Mouse (Mus musculus) MEL (cell line): ENCODE measurements around the gene Mgat4c. TPM values are rescaled to one million over a fixed set of nuclear protein-coding genes. Genes with fewer than 3 reads are reported as not detected.

Experiments used
- DNase-seq: peaks from one replicate; pipeline ENCODE4 v3.0.0; 2011; ENCODE audit warnings: low read depth, low spot score
- H3K27ac ChIP-seq: 2 replicates; pipeline ENCODE4 v1.5.1; 2012; ENCODE audit warnings: low read depth, mild to moderate bottlenecking, control low read depth, low read length, moderate library complexity; ENCODE audit not compliant: control insufficient read depth
- H3K27me3 ChIP-seq, 2 experiments: fragments of 150-350 bp in 1 of 2; sonication (generic) in 1 of 2; 2 replicates each; pipeline ENCODE4 v1.6.1; 2012; ENCODE audit warnings: low read length in 2 of 2, mild to moderate bottlenecking in 2 of 2, improper control_type of control experiment in 1 of 2, moderate library complexity in 1 of 2; ENCODE audit not compliant: insufficient read depth in 2 of 2, control insufficient read depth in 1 of 2
- H3K36me3 ChIP-seq, 2 experiments: 2 replicates each; pipeline ENCODE4 v1.6.1; 2012 to 2014; ENCODE audit warnings: low read length in 2 of 2, improper control_type of control experiment in 1 of 2, inconsistent platforms in 1 of 2, mild to moderate bottlenecking in 1 of 2; ENCODE audit not compliant: insufficient read depth in 2 of 2, control insufficient read depth in 1 of 2
- H3K4me1 ChIP-seq, 2 experiments: fragments of 150-350 bp in 1 of 2; sonication (generic) in 1 of 2; 2 replicates each; pipeline ENCODE4 v1.6.1; 2012; ENCODE audit warnings: low read length in 2 of 2, improper control_type of control experiment in 1 of 2, mild to moderate bottlenecking in 1 of 2; ENCODE audit not compliant: insufficient read depth in 2 of 2, control insufficient read depth in 1 of 2
- H3K4me3 ChIP-seq, 2 experiments: fragments of 150-350 bp in 1 of 2; sonication (generic) in 1 of 2; 2 replicates each; pipeline ENCODE4 v1.5.1; 2012; ENCODE audit warnings: low read depth in 2 of 2, low read length in 2 of 2, mild to moderate bottlenecking in 2 of 2, moderate library complexity in 2 of 2, control low read depth in 1 of 2, improper control_type of control experiment in 1 of 2; ENCODE audit not compliant: control insufficient read depth in 1 of 2, insufficient read depth in 1 of 2
- H3K79me2 ChIP-seq: 2 replicates; pipeline ENCODE4 v1.6.1; 2012; ENCODE audit warnings: mild to moderate bottlenecking, low read length, moderate library complexity; ENCODE audit not compliant: control insufficient read depth, poor library complexity, insufficient read depth
- H3K9ac ChIP-seq: 2 replicates; pipeline ENCODE4 v1.6.1; 2012; ENCODE audit warnings: low read depth, mild to moderate bottlenecking, control low read depth, low read length, moderate library complexity; ENCODE audit not compliant: control insufficient read depth, poor library complexity, severe bottlenecking
- H3K9me3 ChIP-seq: fragments of 150-350 bp; sonication (generic); replicated peaks from 2 replicates; pipeline ENCODE4 v1.6.1; 2012; ENCODE audit warnings: mild to moderate bottlenecking, low read length, improper control_type of control experiment, moderate library complexity; ENCODE audit not compliant: insufficient read depth
- BHLHE40 ChIP-seq: IDR thresholded peaks from 2 replicates; pipeline ENCODE4 v1.6.1; 2012; ENCODE audit warnings: low read depth, mild to moderate bottlenecking, inconsistent platforms, low read length, improper control_type of control experiment, borderline replicate concordance
- CHD2 ChIP-seq: IDR thresholded peaks from 2 replicates; pipeline ENCODE4 v1.6.1; 2011; ENCODE audit warnings: low read length, improper control_type of control experiment
- E2F4 ChIP-seq: IDR thresholded peaks from 2 replicates; pipeline ENCODE4 v1.6.1; 2011; ENCODE audit warnings: low read depth, low read length, improper control_type of control experiment, borderline replicate concordance
- ELF1 ChIP-seq: IDR thresholded peaks from 2 replicates; pipeline ENCODE4 v1.6.1; 2014; ENCODE audit warnings: low read depth, mild to moderate bottlenecking, inconsistent platforms, low read length, improper control_type of control experiment, moderate library complexity
- EP300 ChIP-seq, 2 experiments: IDR thresholded peaks; 2 replicates each; pipeline ENCODE4 v1.6.1; 2011; ENCODE audit warnings: improper control_type of control experiment in 2 of 2, low read length in 2 of 2, low read depth in 1 of 2, mild to moderate bottlenecking in 1 of 2
- GABPA ChIP-seq: IDR thresholded peaks from 2 replicates; pipeline ENCODE4 v1.6.1; 2012; ENCODE audit warnings: low read depth, mild to moderate bottlenecking, inconsistent platforms, low read length, improper control_type of control experiment, moderate library complexity
- KAT2A ChIP-seq: conservative IDR thresholded peaks from 2 replicates; pipeline ENCODE4 v1.6.1; 2012; ENCODE audit warnings: low read depth, low read length, improper control_type of control experiment, inconsistent platforms
- MAX ChIP-seq: IDR thresholded peaks from 2 replicates; pipeline ENCODE4 v1.6.1; 2011; ENCODE audit warnings: low read length, improper control_type of control experiment
- MAZ ChIP-seq: IDR thresholded peaks from 2 replicates; pipeline ENCODE4 v1.6.1; 2012; ENCODE audit warnings: low read depth, mild to moderate bottlenecking, inconsistent platforms, low read length, improper control_type of control experiment
- MYB ChIP-seq: IDR thresholded peaks from 2 replicates; pipeline ENCODE4 v1.6.1; 2011; ENCODE audit warnings: mild to moderate bottlenecking, low read depth, low read length, improper control_type of control experiment
- NELFE ChIP-seq: IDR thresholded peaks from 2 replicates; pipeline ENCODE4 v1.6.1; 2011; ENCODE audit warnings: low read depth, low read length, improper control_type of control experiment
- POLR2A ChIP-seq, 2 experiments: IDR thresholded peaks; 2 replicates each; pipeline ENCODE4 v1.6.1; 2011 to 2012; ENCODE audit warnings: low read length in 2 of 2, mild to moderate bottlenecking in 2 of 2, control low read depth in 1 of 2, improper control_type of control experiment in 1 of 2, low read depth in 1 of 2, moderate library complexity in 1 of 2; ENCODE audit not compliant: control insufficient read depth in 1 of 2, insufficient read depth in 1 of 2, poor library complexity in 1 of 2
- POLR2AphosphoS2 ChIP-seq: IDR thresholded peaks from 2 replicates; pipeline ENCODE4 v1.6.1; 2011; ENCODE audit warnings: low read length, improper control_type of control experiment
- TAL1 ChIP-seq: IDR thresholded peaks from 2 replicates; pipeline ENCODE4 v1.6.1; 2012; ENCODE audit warnings: mild to moderate bottlenecking, inconsistent platforms, low read length, moderate library complexity, mixed read lengths
- TBP ChIP-seq: IDR thresholded peaks from 2 replicates; pipeline ENCODE4 v1.8.0; 2011; ENCODE audit warnings: low read depth, low read length, improper control_type of control experiment
- TCF12 ChIP-seq: IDR thresholded peaks from 2 replicates; pipeline ENCODE4 v1.6.1; 2014; ENCODE audit warnings: low read depth, mild to moderate bottlenecking, inconsistent platforms, low read length, improper control_type of control experiment, moderate library complexity
- USF2 ChIP-seq, 2 experiments: IDR thresholded peaks; 2 replicates each; pipeline ENCODE4 v1.6.1; 2011 to 2012; ENCODE audit warnings: improper control_type of control experiment in 2 of 2, low read length in 2 of 2, borderline replicate concordance in 1 of 2, inconsistent platforms in 1 of 2, low read depth in 1 of 2, mild to moderate bottlenecking in 1 of 2; ENCODE audit not compliant: insufficient read depth in 1 of 2
- ZC3H11A ChIP-seq: IDR thresholded peaks from 2 replicates; pipeline ENCODE4 v1.6.1; 2012; ENCODE audit warnings: low read depth, mild to moderate bottlenecking, inconsistent platforms, low read length, improper control_type of control experiment
- polyA plus RNA-seq, 2 experiments: library from polyadenylated mRNA; stranded (reverse) in 1 of 2; unstranded in 1 of 2; fragments of >175 nt in 1 of 2; fragments of >200 nt in 1 of 2; gene quantifications; 2 replicates each; pipeline versions ENCODE4 v1.2.1 to v1.2.4; 2012; ENCODE audit warnings: low replicate concordance in 2 of 2, low read depth in 1 of 2; ENCODE audit not compliant: insufficient read length in 2 of 2, insufficient read depth in 1 of 2, missing spikeins in 1 of 2
- total RNA-seq: library from RNA; depleted of rRNA; stranded (reverse); fragments of 300-350 nt; gene quantifications from 2 replicates; pipeline ENCODE4 v1.2.3, GENCODE M21; 2012

Mgat4c gene
- total and polyA plus RNA-seq, 3 experiments, result 0.36 to 3.0 TPM; not detected in 1

GRCm38 (mm10) chr10:101795507-101795906 is 114.2 kb downstream of the Mgat4c start:
- Histone ChIP-seq H3K4me3 (no peak overlapping the region), H3K9ac (no peak overlapping the region), H3K27ac (no peak overlapping the region), H3K9me3 (no peaks in the 10 kb centered on the region), H3K4me1 (no peaks in the 10 kb centered on the region), H3K79me2 (no peaks in the 10 kb centered on the region), H3K36me3 (no peaks in the 10 kb centered on the region), H3K27me3 (no peaks in the 10 kb centered on the region)
- no peak for DNase-seq
- TF ChIP-seq ZC3H11A (no peak), USF2 (IDR thresholded peaks at IDR 0.05; ENCODE audit: borderline replicate concordance in 1 of 2, insufficient read depth in 1 of 2, low read depth in 1 of 2, low read length in 2 of 2) (no peak), MAX (no peak), CHD2 (no peak), POLR2AphosphoS2 (no peak), ELF1 (no peak), POLR2A (IDR thresholded peaks at IDR 0.05; ENCODE audit: control insufficient read depth in 1 of 2, insufficient read depth in 1 of 2, low read depth in 1 of 2, low read length in 2 of 2, poor library complexity in 1 of 2) (no peak), E2F4 (no peak), MYB (no peak), BHLHE40 (no peak), GABPA (no peak), TBP (no peak), KAT2A (no peak), TAL1 (no peak)

GRCm38 (mm10) chr10:101798831-101799474 is 117.7 kb downstream of the Mgat4c start:
- TF ChIP-seq MAX (no peak), MAZ (no peak), ZC3H11A (no peak), USF2 (IDR thresholded peaks at IDR 0.05; ENCODE audit: borderline replicate concordance in 1 of 2, insufficient read depth in 1 of 2, low read depth in 1 of 2, low read length in 2 of 2) (no peak), TCF12 (no peak), EP300 (IDR thresholded peaks at IDR 0.05; ENCODE audit: low read depth in 1 of 2, low read length in 2 of 2) (no peak), NELFE (no peak)
- H3K4me1 ChIP-seq, result no peaks in the 10 kb centered on the region
- no peak for DNase-seq

More at GRCm38 (mm10) chr10:101798831-101799474, 117.7 kb downstream of the Mgat4c start:
- H3K36me3 ChIP-seq, result no peaks in the 10 kb centered on the region
- no peak overlapping the region for H3K9ac ChIP-seq
- H3K4me3 ChIP-seq, result no peak overlapping the region
- no peak overlapping the region for H3K27ac ChIP-seq
- no peaks in the 10 kb centered on the region for H3K27me3 ChIP-seq
- no peaks in the 10 kb centered on the region for H3K9me3 ChIP-seq
- no peaks in the 10 kb centered on the region for H3K79me2 ChIP-seq
